Mouse (Mus musculus) midbrain, embryonic 15.5 days (tissue): Measurements from ENCODE around the gene Pdss2. TPM values are rescaled to one million over a fixed set of nuclear protein-coding genes. Genes with fewer than 3 reads are reported as not detected.

Experiments used
- polyA plus RNA-seq: library from polyadenylated mRNA; unstranded; fragments of >200 nt; fragmentation: Nextera tagmentation; extraction: Ambion mirVana; gene quantifications from 2 replicates; pipeline ENCODE4 v1.2.1, GENCODE M21; 2015

Pdss2 gene
- polyA plus RNA-seq, 1 experiment from 2014 or later: 17.4 TPM

Other genes starting within 250 kb of the Pdss2 start
- gene Sobp, start 47.0 kb upstream of the Pdss2 start, polyA plus RNA-seq: 15.9 and 17.3 TPM in 2 replicates
- gene 9030612E09Rik, start 46.8 kb upstream of the Pdss2 start, polyA plus RNA-seq: 2.8 and 3.5 TPM in 2 replicates